Mouse (Mus musculus) ovary, postnatal 36 days (tissue): Measurements from ENCODE around the gene Ccdc157.

ENCODE experiments used
- DNase-seq: peaks from one replicate; pipeline ENCODE4 v3.0.0; 2022; ENCODE audit warnings: low spot score, mixed read lengths

Ccdc157 gene

DNA sequence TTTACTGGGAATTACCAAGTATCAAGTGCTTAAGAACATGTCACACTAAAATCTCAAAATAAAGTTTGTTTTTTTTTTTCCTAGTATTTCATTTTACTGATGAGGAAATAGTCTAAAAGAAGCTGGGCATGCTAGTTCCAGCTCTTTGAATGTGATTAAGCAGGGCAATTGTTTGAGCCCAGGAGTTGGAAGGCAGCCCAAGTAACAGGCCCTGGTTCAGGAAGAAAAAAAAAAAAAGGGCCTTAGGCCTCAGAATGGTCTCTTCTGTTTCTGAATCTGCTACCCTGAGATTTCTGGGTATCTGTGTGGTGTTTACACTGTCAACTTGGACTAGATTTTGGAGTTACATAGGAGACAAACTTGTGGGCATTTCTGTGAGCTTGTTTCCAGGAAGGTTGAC is 23.4 kb upstream of the Ccdc157 start:
- no peak for DNase-seq

DNA sequence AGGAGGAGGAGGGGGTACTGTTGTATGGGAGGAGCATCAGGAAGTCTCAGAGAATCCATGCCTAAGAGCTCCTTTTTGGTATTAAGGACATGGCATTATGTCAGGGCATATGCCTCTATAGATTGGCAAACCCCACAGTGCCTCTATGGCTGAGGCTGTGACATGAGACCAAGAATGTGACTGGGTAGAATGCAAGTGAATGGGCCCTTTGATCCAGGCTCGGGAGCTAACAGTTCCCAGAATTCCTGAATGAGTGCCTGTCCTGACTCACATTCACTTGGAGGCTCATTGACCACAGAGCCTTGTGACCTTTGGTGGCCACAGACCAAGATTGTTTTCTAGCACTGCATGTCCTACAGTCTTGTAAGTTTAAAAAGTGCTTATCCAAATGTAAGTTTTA is 22.0 kb upstream of the Ccdc157 start:
- DNase-seq = no peak

GRCm38 (mm10) chr11:4177716-4178115 is 17.6 kb upstream of the Ccdc157 start:
- DNase-seq = no peak

- DNase-seq = no peak
Measured at GRCm38 (mm10) chr11:4174586-4174985, 14.5 kb upstream of the Ccdc157 start.

GRCm38 (mm10) chr11:4166467-4167090 is 6.5 kb upstream of the Ccdc157 start:
- no peak for DNase-seq

DNA sequence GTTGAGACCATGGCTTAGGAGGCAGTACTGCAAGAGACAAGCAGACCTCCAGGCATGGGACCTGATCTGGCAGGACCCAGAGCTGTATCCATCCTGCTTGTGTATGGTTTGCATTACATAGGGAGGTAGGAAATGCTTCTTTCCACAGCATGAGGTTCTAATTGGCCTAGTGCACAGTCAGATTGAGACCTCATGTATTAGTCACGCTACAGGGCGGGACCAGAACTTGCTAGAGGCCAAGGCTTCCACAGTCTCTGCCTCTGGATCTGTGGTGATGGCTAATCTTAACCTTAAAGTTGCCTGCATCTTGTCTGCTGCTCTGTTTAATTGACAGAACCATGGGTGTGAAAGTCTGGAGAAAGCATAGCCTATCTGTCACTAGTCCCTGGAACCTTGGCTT is 4.6 kb upstream of the Ccdc157 start:
- DNase-seq = no peak

DNA sequence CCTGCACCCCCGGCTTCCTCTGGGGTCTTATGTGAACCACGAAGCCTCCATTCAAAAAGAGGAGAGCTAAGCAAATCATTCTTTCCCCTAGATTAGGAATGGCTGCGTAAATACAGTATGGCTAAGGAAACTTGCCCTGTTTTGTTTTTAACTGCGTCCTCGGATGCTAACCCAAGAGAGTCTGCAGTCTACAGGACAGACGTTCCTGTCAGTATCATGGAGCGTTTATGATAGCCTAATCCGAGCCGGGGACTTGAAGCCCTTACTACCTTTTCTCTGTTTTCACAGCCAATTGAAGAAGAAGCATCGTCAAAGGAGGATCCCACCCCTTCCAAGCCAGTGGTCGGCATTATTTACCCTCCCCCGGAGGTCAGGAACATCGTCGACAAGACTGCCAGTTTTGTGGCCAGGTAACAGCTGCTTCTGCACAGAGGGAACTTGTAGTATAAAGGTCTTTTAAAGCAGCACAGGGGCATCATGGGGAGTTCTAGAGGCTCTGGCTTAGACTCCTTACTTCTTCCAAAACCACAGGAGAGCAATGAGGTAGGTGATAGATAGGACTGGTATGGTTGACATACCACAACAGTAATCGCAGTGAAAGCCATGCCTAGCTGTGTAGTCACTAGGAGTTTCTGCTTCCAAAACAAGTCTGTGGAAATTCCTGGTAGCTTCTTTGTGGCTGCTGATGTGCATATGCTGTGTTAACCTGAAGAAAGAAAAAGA is 826 bp upstream of the Ccdc157 start:
- DNase-seq = no peak

- DNase-seq = no peak
Measured at GRCm38 (mm10) chr11:4158676-4159075, 1.4 kb downstream of the Ccdc157 start.

DNA sequence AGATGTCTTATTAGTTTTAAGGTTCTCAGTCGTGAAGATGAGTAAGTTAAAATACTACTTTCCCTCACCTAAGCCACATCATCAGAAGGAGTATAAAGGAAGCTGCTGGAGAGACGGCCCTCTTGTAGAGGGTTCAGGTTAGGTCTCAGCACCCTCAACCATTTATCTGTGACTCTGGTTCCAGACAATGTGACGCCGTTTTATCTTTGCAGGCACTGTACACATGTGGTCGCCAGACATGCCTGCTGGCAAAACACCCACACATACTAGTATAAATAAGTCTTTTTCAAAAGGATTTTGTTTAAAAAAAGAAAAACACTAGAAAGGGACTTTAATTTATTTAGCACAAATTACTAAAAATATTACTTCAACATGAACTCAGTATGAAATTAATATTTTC is 4.5 kb downstream of the Ccdc157 start:
- no peak for DNase-seq

DNA sequence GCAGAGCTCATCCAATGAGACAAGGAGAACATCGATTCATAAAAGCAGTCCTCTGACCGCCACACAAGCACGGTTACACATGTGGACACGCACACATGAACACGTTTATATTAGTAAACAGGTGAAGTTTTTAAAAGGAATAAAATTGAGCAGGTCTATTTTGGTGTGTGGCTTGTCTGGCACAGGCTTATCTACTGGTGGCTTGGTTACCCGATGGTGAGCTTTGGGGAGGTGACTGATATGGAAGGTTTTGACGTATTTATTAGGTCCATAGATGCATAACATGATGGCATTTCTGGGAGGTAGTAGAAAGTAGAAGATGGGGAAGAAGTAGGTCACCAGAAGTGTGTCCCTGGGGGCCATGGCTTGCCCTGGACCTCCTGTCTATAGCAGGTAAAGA is 6.4 kb downstream of the Ccdc157 start:
- DNase-seq = no peak

DNA sequence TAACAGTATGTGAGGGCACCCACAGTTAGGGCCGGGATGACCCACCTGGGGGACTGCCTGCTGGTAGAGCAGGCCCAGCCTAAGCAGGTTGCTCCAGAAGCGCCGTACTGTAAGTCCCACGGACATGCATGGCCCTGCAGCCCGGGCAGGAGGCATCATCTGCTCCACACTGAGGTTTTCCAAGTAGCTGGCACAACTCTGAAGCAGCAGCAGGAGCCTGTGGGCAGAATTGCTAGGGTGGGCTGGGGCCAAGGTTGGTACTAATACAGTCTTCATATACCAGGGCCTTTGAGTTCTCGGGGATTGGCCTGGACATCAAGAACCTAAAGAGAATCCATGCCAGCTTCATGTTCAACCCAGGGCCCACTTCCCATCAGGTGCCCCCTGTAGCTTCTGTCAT is 10.2 kb downstream of the Ccdc157 start:
- DNase-seq = no peak

DNA sequence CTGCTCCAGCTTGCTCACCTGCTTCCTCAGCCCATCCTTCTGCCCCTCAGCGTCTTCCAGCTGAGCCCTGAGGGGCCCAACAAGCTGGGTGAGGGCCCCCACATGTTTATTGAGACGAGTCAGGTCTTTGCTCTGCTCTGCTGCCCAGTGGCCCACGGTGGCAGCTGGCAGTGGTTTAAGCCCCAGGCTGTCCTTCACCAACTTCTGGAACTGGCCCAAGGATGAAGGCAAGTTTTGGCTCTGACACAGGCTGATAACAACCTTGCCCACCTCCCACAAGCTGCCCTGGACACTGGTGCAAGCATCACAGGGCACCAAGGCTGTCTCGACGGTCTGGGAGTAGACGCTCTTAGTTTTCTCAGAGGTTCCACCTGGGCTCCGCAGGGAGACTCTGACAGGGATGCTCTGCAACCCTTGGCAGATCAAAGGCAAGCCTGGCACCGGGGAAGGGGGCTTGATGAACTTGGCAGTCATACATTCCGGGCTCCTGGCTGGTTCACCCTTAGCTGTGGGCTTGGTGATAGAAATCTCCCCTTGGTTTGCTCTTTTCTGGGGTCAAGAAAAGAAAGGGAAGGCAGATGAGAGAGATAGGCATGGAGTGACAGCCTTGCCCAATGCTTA is 11.4 kb downstream of the Ccdc157 start:
- no peak for DNase-seq

DNA sequence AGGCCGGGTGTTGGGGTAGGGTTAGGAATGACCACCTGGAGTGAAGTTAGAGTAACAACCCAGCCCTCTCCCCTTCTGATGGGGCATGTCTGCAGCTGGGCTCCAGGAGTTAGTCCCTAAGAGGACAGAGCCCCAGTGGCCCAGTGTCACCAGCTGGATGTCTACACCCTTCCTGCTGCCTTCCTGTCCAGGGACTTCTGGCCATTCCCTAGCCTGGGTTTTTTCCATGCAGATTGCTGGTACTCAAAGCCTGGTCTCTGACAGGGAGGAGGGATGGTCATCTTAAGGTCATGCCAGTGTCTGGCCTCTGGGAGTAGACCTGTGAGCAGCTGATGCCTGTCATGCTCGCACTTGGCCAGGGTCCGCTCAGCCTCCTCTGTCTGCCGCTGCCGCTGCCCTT is 12.0 kb downstream of the Ccdc157 start:
- DNase-seq = no peak

DNA sequence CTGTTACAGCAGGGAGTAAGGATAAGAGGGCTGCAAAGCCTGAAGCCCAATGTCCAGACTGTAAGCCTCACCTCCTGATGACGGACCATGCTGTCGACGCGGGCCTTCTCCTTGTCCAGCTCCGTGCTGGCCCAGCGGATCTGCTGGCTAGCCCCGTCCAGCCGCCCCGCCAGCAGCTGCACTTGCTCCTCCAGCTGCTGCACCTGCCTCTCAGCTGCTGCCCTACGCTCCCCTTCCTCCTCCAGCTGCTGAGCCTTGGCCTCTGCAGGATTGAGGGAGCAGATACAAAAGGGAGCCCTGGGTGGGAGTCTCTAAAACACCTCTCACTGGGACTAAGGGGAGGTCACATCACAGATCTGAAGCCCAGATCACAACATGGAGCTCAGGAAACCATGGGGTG is 13.0 kb downstream of the Ccdc157 start:
- no peak for DNase-seq

GRCm38 (mm10) chr11:4146381-4146780 is 13.7 kb downstream of the Ccdc157 start:
- DNase-seq = no peak

DNA sequence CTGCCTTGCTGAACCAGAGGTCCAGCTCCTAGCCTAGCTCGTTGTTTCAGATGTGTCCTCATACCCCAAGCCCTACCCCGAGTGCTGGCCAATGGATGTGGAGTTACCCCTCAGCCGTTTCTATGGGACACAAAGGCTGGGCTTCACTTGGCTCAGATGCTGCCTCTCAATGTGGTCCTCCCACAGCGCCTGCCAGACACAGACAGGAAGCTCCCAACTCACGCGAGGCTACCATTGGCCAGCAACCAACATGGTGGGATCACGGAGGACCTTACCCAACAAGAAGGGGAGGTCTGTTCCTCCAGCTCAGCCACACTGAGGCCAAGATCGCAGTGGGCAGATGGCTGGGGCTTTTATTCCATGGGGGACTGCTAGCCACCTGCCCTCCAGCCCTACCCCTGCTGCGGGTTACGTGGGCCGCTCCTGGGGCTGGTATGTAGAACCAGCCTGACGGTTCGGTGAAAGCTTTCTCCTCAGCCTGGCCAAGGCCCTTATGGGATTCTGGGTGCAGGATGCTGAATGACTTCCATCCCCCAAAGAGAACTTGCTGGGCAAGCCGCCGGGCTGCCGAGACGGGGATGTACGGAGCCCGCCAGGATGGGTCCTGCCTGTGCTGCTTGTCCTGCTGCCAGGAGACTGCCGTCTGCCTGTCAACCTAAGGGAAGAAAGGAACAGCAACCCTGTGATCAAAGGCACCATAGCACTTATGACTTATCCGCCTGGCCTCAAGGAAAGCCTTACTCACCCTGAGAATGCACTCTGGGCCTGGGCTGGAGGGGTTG is 16.6 kb downstream of the Ccdc157 start:
- DNase-seq = no peak

- no peak for DNase-seq
Measured at GRCm38 (mm10) chr11:4142352-4142751, 17.7 kb downstream of the Ccdc157 start.

GRCm38 (mm10) chr11:4141505-4141904 is 18.6 kb downstream of the Ccdc157 start:
- DNase-seq = no peak

- DNase-seq = no peak
Measured at GRCm38 (mm10) chr11:4138964-4139363, 21.1 kb downstream of the Ccdc157 start.

GRCm38 (mm10) chr11:4134986-4135935 is 24.8 kb downstream of the Ccdc157 start, which contains the start of gene Rnf215:
Gene Rnf215 (plus strand): TSS chr11:4135202.
- peak; percentile 90 for DNase-seq

GRCm38 (mm10) chr11:4134400-4134799 is 25.7 kb downstream of the Ccdc157 start:
- DNase-seq = no peak
